In genomic region chr12:105622981-105623539, GRCm38 (mm10) we compare ENCODE assay signal across 31 mouse cellular contexts. TPM values are rescaled to one million over a fixed set of nuclear protein-coding genes. Genes with fewer than 3 reads are reported as not detected.
DNase-seq lines count a peak whose midpoint lies in the region; ATAC-seq and TF ChIP-seq lines count a peak whose summit lies in the region.
"Had no signal": no experiment of that assay in that cellular context is flagged by ENCODE, and none has a peak within 500 bp of the region (broad histone marks: within the 10 kb centered on the region; RNA-seq: fewer than 3 reads in every experiment).

No protein-coding gene starts in this region.

- DNase-seq in kidney, adult 18-20 months: no peak
- DNase-seq in ES-CJ7 (ENCODE audit: low read depth, low spot score): peak; percentile 75
- DNase-seq in ES-E14 (ENCODE audit: low read depth, low spot score): no peak
- peak; percentile 57 for DNase-seq in R1 (ENCODE audit: low read depth, low spot score)
- no peak for DNase-seq in left cerebral cortex, postnatal 4 days
- no peak for DNase-seq in thymus, adult 2 months
- DNase-seq: adrenal gland, adult 2 months; cerebellum, adult 11 months; cerebellum, adult 2 months; cerebellum, adult 9-11 months; cerebellum, postnatal 25 days; gastrocnemius, postnatal 25 days; heart, adult 2 months; heart, postnatal 14 days; heart, postnatal 4 days had no signal

- TF ChIP-seq CTCF in intestine, postnatal 0 days (IDR thresholded peaks at IDR 0.05; ENCODE audit: low read depth): no peak
- no peak for TF ChIP-seq CTCF in thymus, adult 2 months (IDR thresholded peaks at IDR 0.05; ENCODE audit: borderline replicate concordance, control insufficient read depth, extremely low read depth, insufficient read depth, low read length, poor library complexity)

- 56% methylated on average over 12 of the region's 12 CpGs for WGBS in kidney, embryonic 15.5 days
- 93% methylated on average over 12 of the region's 12 CpGs for WGBS in intestine, postnatal 0 days
- WGBS in thymus, adult 2 months: 98% methylated on average over 12 of the region's 12 CpGs

- no peak overlapping the region for H3K27ac ChIP-seq in kidney, embryonic 15.5 days
- no peak overlapping the region for H3K27ac ChIP-seq in ES-E14 (ENCODE audit: insufficient read depth, low read depth, low read length, poor library complexity, severe bottlenecking)
- no peak overlapping the region for H3K27ac ChIP-seq in intestine, postnatal 0 days (ENCODE audit: low read depth, low read length)
- H3K27ac ChIP-seq in thymus, adult 2 months (ENCODE audit: control insufficient read depth, insufficient read depth, low read length): no peak overlapping the region
- H3K27ac ChIP-seq: embryonic facial prominence, embryonic 12.5 days; embryonic facial prominence, embryonic 15.5 days; forebrain, embryonic 12.5 days; forebrain, embryonic 15.5 days; heart, adult 2 months; heart, embryonic 10.5 days; heart, embryonic 13.5 days; hindbrain, embryonic 12.5 days; hindbrain, embryonic 15.5 days had no signal

- no peak overlapping the region for H3K4me2 ChIP-seq in kidney, embryonic 15.5 days
- no peak overlapping the region for H3K4me2 ChIP-seq in intestine, postnatal 0 days (replicated peaks; ENCODE audit: low read depth)
- H3K4me2 ChIP-seq: embryonic facial prominence, embryonic 12.5 days; embryonic facial prominence, embryonic 15.5 days; forebrain, embryonic 12.5 days; forebrain, embryonic 15.5 days; heart, embryonic 13.5 days; hindbrain, embryonic 12.5 days; hindbrain, embryonic 15.5 days had no signal

- intact Hi-C loops in left cerebral cortex, postnatal 4 days (cut with DNase I): loop anchor here (10.0 kb wide), 1 partner anchor 102 kb away; no protein-coding TSS in a partner anchor

- no peak overlapping the region for H3K4me3 ChIP-seq in kidney, embryonic 15.5 days (replicated peaks)
- H3K4me3 ChIP-seq in ES-E14 (ENCODE audit: insufficient read depth in 1 of 2, low read depth in 1 of 2, low read length in 2 of 2, poor library complexity in 1 of 2, severe bottlenecking in 1 of 2): no peak overlapping the region
- no peak overlapping the region for H3K4me3 ChIP-seq in intestine, postnatal 0 days (ENCODE audit: low read depth, low read length)
- no peak overlapping the region for H3K4me3 ChIP-seq in thymus, adult 2 months (ENCODE audit: control insufficient read depth, insufficient read depth, low read length)
- H3K4me3 ChIP-seq: embryonic facial prominence, embryonic 12.5 days; embryonic facial prominence, embryonic 15.5 days; erythroblast, embryonic 14.5 days; forebrain, embryonic 12.5 days; forebrain, embryonic 15.5 days; heart, adult 2 months; heart, embryonic 10.5 days; heart, embryonic 13.5 days; hindbrain, embryonic 12.5 days; hindbrain, embryonic 15.5 days had no signal

- in situ Hi-C loops in ES-E14 (cut with MboI; ENCODE audit: low sequenced_read_pairs in 2 of 2, unreplicated experiment in 2 of 2): no loop called here

- no peak for TF ChIP-seq POLR2A in thymus, adult 2 months (IDR thresholded peaks at IDR 0.05; ENCODE audit: control insufficient read depth, extremely low read depth, insufficient read depth, low read length, poor library complexity)

- no peaks in the 10 kb centered on the region for H3K27me3 ChIP-seq in kidney, embryonic 15.5 days
- no peaks in the 10 kb centered on the region for H3K27me3 ChIP-seq in intestine, postnatal 0 days (replicated peaks; ENCODE audit: control insufficient read depth, insufficient read depth, low read length)
- no peaks in the 10 kb centered on the region for H3K27me3 ChIP-seq in thymus, adult 2 months (ENCODE audit: control insufficient read depth, insufficient read depth, low read length)
- H3K27me3 ChIP-seq: embryonic facial prominence, embryonic 12.5 days; embryonic facial prominence, embryonic 15.5 days; forebrain, embryonic 12.5 days; forebrain, embryonic 15.5 days; heart, embryonic 13.5 days; hindbrain, embryonic 12.5 days; hindbrain, embryonic 15.5 days had no signal

- no peaks in the 10 kb centered on the region for H3K4me1 ChIP-seq in kidney, embryonic 15.5 days
- no peaks in the 10 kb centered on the region for H3K4me1 ChIP-seq in ES-E14 (ENCODE audit: control insufficient read depth in 2 of 2, insufficient read depth in 2 of 2, low read length in 2 of 2, poor library complexity in 1 of 2)
- H3K4me1 ChIP-seq in intestine, postnatal 0 days (replicated peaks; ENCODE audit: control insufficient read depth, insufficient read depth, low read length): no peaks in the 10 kb centered on the region
- H3K4me1 ChIP-seq in thymus, adult 2 months (replicated peaks; ENCODE audit: control insufficient read depth, insufficient read depth, low read length): no peaks in the 10 kb centered on the region
- H3K4me1 ChIP-seq: embryonic facial prominence, embryonic 12.5 days; embryonic facial prominence, embryonic 15.5 days; forebrain, embryonic 12.5 days; forebrain, embryonic 15.5 days; heart, embryonic 10.5 days; heart, embryonic 13.5 days; hindbrain, embryonic 12.5 days; hindbrain, embryonic 15.5 days had no signal

- peaks cover 76% of the 10 kb centered on the region for H3K36me3 ChIP-seq in kidney, embryonic 15.5 days
- peaks cover 63% of the 10 kb centered on the region for H3K36me3 ChIP-seq in ES-E14 (ENCODE audit: control insufficient read depth, insufficient read depth, low read length, poor library complexity, severe bottlenecking)
- H3K36me3 ChIP-seq in intestine, postnatal 0 days (ENCODE audit: control insufficient read depth, insufficient read depth): peaks cover 80% of the 10 kb centered on the region
- peaks cover 47% of the 10 kb centered on the region for H3K36me3 ChIP-seq in thymus, adult 2 months (ENCODE audit: control insufficient read depth, insufficient read depth, low read length)

- H3K9me3 ChIP-seq in kidney, embryonic 15.5 days (replicated peaks): no peaks in the 10 kb centered on the region
- H3K9me3 ChIP-seq in ES-E14 (ENCODE audit: control insufficient read depth, insufficient read depth, low read depth, low read length): peaks cover 16% of the 10 kb centered on the region
- H3K9me3 ChIP-seq in intestine, postnatal 0 days (ENCODE audit: control insufficient read depth): no peaks in the 10 kb centered on the region
- H3K9me3 ChIP-seq: embryonic facial prominence, embryonic 12.5 days; embryonic facial prominence, embryonic 15.5 days; forebrain, embryonic 12.5 days; forebrain, embryonic 15.5 days; G1E; heart, embryonic 10.5 days; heart, embryonic 13.5 days; hindbrain, embryonic 12.5 days; hindbrain, embryonic 15.5 days had no signal

- ATAC-seq in kidney, embryonic 15.5 days (replicated peaks; ENCODE audit: low FRiP score): peak; percentile 60
- no peak for ATAC-seq in intestine, postnatal 0 days
- ATAC-seq: CD4-positive, CD25-positive, alpha-beta regulatory T cell, adult 4 months; forebrain, embryonic 15.5 days had no signal

- no peak overlapping the region for H3K9ac ChIP-seq in kidney, embryonic 15.5 days
- no peak overlapping the region for H3K9ac ChIP-seq in ES-E14 (ENCODE audit: insufficient read depth, low read depth, low read length, poor library complexity, severe bottlenecking)
- no peak overlapping the region for H3K9ac ChIP-seq in intestine, postnatal 0 days (ENCODE audit: low read depth, low read length)
- H3K9ac ChIP-seq: embryonic facial prominence, embryonic 12.5 days; embryonic facial prominence, embryonic 15.5 days; forebrain, embryonic 12.5 days; forebrain, embryonic 15.5 days; heart, embryonic 13.5 days; hindbrain, embryonic 12.5 days; hindbrain, embryonic 15.5 days had no signal

TF ChIP-seq in ES-E14, 5 proteins besides CTCF, POLR2A, EP300 and RAD21:
- peak; percentile 78 for TF ChIP-seq MAFK (IDR thresholded peaks at IDR 0.05; ENCODE audit: insufficient read depth, low read depth, low read length)
- no peak for TF ChIP-seq HCFC1 (IDR thresholded peaks at IDR 0.05; ENCODE audit: borderline replicate concordance, insufficient read depth, low read length)

RNA-seq across cellular contexts. Expression of gene Bdkrb1, which starts 20.2 kb away (rescaled TPM):
- polyA plus RNA-seq in kidney, embryonic 15.5 days (2015; fragmentation: Nextera tagmentation; extraction: Ambion mirVana): 0.12 TPM in 1 of 2 replicates, not detected in the other
- not detected in 2 replicates for total RNA-seq in ES-E14 (2012; rRNA removed)
- polyA plus RNA-seq in intestine, postnatal 0 days (2015; fragmentation: Nextera tagmentation; extraction: Ambion mirVana): 0.40 and 0.58 TPM in 2 replicates
- not detected for total RNA-seq in left cerebral cortex, postnatal 4 days (2021)
- polyA plus RNA-seq in thymus, adult 2 months (2012; rRNA removed): 1.6 and 2.3 TPM in 2 replicates
- total RNA-seq: adrenal gland, adult 2 months; adrenal gland, postnatal 4 days; common myeloid progenitor, adult 5-6 weeks; G1E; gastrocnemius, postnatal 25 days; heart, adult 2 months; heart, postnatal 14 days; heart, postnatal 4 days had no signal
- polyA plus RNA-seq: cerebellum, adult 2 months; embryonic facial prominence, embryonic 12.5 days; erythroblast, embryonic 14.5 days; forebrain, embryonic 12.5 days; G1E; heart, embryonic 10.5 days; heart, embryonic 13.5 days; heart, embryonic 16.5 days; hindbrain, embryonic 12.5 days had no signal

Comparison
In these comparisons a context has a peak if more than half of its experiments do, and no peak if none do; other contexts are left out.
1. DNase-seq: peak in ES-CJ7 (single experiment) and R1 (single experiment); none in kidney, adult 18-20 months (single experiment), ES-E14 (single experiment), left cerebral cortex, postnatal 4 days (single experiment) and thymus, adult 2 months (single experiment).